Mouse (Mus musculus): Measurements from ENCODE around the gene Gm17324. TPM values are rescaled to one million over a fixed set of nuclear protein-coding genes. Genes with fewer than 3 reads are reported as not detected.

Gene Gm17324
- polyA plus RNA-seq, 1 experiment from 2014 or later: 1.3 TPM

- 82% methylated on average over 4 of the region's 4 CpGs for WGBS
Observed at GRCm38 (mm10) chr9:78451382-78451781, 2.8 kb upstream of the Gm17324 start.

GRCm38 (mm10) chr9:78450404-78450803, 1.8 kb upstream of the Gm17324 start:
- no peak overlapping the region for H3K4me2 ChIP-seq
- H3K4me1 ChIP-seq: peaks cover 11% of the 10 kb centered on the region
- peaks cover 20% of the 10 kb centered on the region; the same call in 1 of the 2 replicates for H3K36me3 ChIP-seq
- no peaks in the 10 kb centered on the region for H3K27me3 ChIP-seq (replicated peaks)
- WGBS: 71% methylated on average over 5 of the region's 5 CpGs
- H3K27ac ChIP-seq: no peak overlapping the region
- H3K9me3 ChIP-seq: no peaks in the 10 kb centered on the region
- no peak overlapping the region for H3K9ac ChIP-seq
- no peak for ATAC-seq (ENCODE audit: insufficient read depth, low FRiP score, low read depth)
- no peak overlapping the region for H3K4me3 ChIP-seq (replicated peaks)

More at GRCm38 (mm10) chr9:78451382-78451781, 2.8 kb upstream of the Gm17324 start:
- Histone ChIP-seq H3K4me2 (no peak overlapping the region), H3K4me3 (replicated peaks) (no peak overlapping the region), H3K9ac (no peak overlapping the region), H3K4me1 (peaks cover 11% of the 10 kb centered on the region), H3K27me3 (replicated peaks) (no peaks in the 10 kb centered on the region), H3K36me3 (peaks cover 20% of the 10 kb centered on the region; the same call in 1 of the 2 replicates), H3K9me3 (no peaks in the 10 kb centered on the region), H3K27ac (no peak overlapping the region)
- ATAC-seq (ENCODE audit: insufficient read depth, low FRiP score, low read depth): no peak

- ATAC-seq (ENCODE audit: insufficient read depth, low FRiP score, low read depth): no peak
Observed at GRCm38 (mm10) chr9:78447606-78447972, 997 bp downstream of the Gm17324 start.

GRCm38 (mm10) chr9:78442579-78443392, 5.8 kb downstream of the Gm17324 start, which contains the start of gene Cgas:
Gene Cgas, minus strand, starts transcription at chr9:78443237.
- peak within 1 kb of the TSS; percentile 53 for H3K4me3 ChIP-seq (replicated peaks)
- peak within 1 kb of the TSS; percentile 48 for H3K9ac ChIP-seq
- peaks cover 20% of the 10 kb centered on the region; the same call in 1 of the 2 replicates for H3K27me3 ChIP-seq (replicated peaks)
- no peaks in the 10 kb centered on the region for H3K9me3 ChIP-seq
- peak; percentile 47; the same call in 1 of the 2 replicates for ATAC-seq (ENCODE audit: insufficient read depth, low FRiP score, low read depth)
- H3K4me1 ChIP-seq: peaks cover 14% of the 10 kb centered on the region; the same call in 1 of the 2 replicates
- peak within 1 kb of the TSS; percentile 97 for H3K4me2 ChIP-seq
- no peaks in the 10 kb centered on the region for H3K36me3 ChIP-seq
- H3K27ac ChIP-seq: no peak within 1 kb of the TSS
- under 1% methylated on average over 81 of the region's 81 CpGs for WGBS

More at GRCm38 (mm10) chr9:78447606-78447972, 997 bp downstream of the Gm17324 start:
- Histone ChIP-seq H3K36me3 (no peaks in the 10 kb centered on the region), H3K9me3 (no peaks in the 10 kb centered on the region), H3K4me1 (peaks cover 16% of the 10 kb centered on the region), H3K4me3 (replicated peaks) (peak overlapping the region; percentile 98), H3K27me3 (replicated peaks) (peaks cover 6% of the 10 kb centered on the region; the same call in 1 of the 2 replicates), H3K27ac (no peak overlapping the region), H3K4me2 (peak overlapping the region; percentile 71), H3K9ac (peak overlapping the region; percentile 88; the same call in 1 of the 2 replicates)
- 30% methylated on average over 9 of the region's 9 CpGs for WGBS

GRCm38 (mm10) chr9:78442237-78442578, 6.4 kb downstream of the Gm17324 start:
- ATAC-seq (ENCODE audit: insufficient read depth, low FRiP score, low read depth): 0 out of 2 replicates have a peak, but pooled peaks have one; percentile 10

GRCm38 (mm10) chr9:78439426-78439825, 9.2 kb downstream of the Gm17324 start:
- H3K4me2 ChIP-seq: no peak overlapping the region
- peaks cover 11% of the 10 kb centered on the region; the same call in 1 of the 2 replicates for H3K4me1 ChIP-seq
- peaks cover 17% of the 10 kb centered on the region; the same call in 1 of the 2 replicates for H3K27me3 ChIP-seq (replicated peaks)
- no peak for ATAC-seq (ENCODE audit: insufficient read depth, low FRiP score, low read depth)
- H3K36me3 ChIP-seq: no peaks in the 10 kb centered on the region
- H3K9ac ChIP-seq: no peak overlapping the region
- no peak overlapping the region for H3K27ac ChIP-seq
- no peaks in the 10 kb centered on the region for H3K9me3 ChIP-seq
- 70% methylated on average over 5 of the region's 5 CpGs for WGBS
- no peak overlapping the region for H3K4me3 ChIP-seq (replicated peaks)

More at GRCm38 (mm10) chr9:78442237-78442578, 6.4 kb downstream of the Gm17324 start:
- peak overlapping the region; percentile 53 for H3K4me3 ChIP-seq (replicated peaks)
- H3K27me3 ChIP-seq (replicated peaks): peaks cover 20% of the 10 kb centered on the region; the same call in 1 of the 2 replicates
- peaks cover 11% of the 10 kb centered on the region; the same call in 1 of the 2 replicates for H3K4me1 ChIP-seq
- H3K9ac ChIP-seq: peak overlapping the region; percentile 48; the same call in 1 of the 2 replicates
- WGBS: 6% methylated on average over 9 of the region's 9 CpGs
- no peaks in the 10 kb centered on the region for H3K36me3 ChIP-seq
- no peak overlapping the region for H3K27ac ChIP-seq
- H3K9me3 ChIP-seq: no peaks in the 10 kb centered on the region
- H3K4me2 ChIP-seq: peak overlapping the region; percentile 97

- H3K36me3 ChIP-seq: no peaks in the 10 kb centered on the region
- H3K9me3 ChIP-seq: no peaks in the 10 kb centered on the region
- no peaks in the 10 kb centered on the region for H3K4me1 ChIP-seq
- 91% methylated on average over 5 of the region's 5 CpGs for WGBS
- H3K27ac ChIP-seq: no peak overlapping the region
- ATAC-seq (ENCODE audit: insufficient read depth, low FRiP score, low read depth): no peak
- no peak overlapping the region for H3K4me2 ChIP-seq
- H3K4me3 ChIP-seq (replicated peaks): no peak overlapping the region
- no peak overlapping the region for H3K9ac ChIP-seq
- H3K27me3 ChIP-seq (replicated peaks): no peaks in the 10 kb centered on the region
Observed at GRCm38 (mm10) chr9:78432471-78432870, 16.1 kb downstream of the Gm17324 start.

GRCm38 (mm10) chr9:78430486-78430885, 18.1 kb downstream of the Gm17324 start:
- Histone ChIP-seq H3K27ac (no peak overlapping the region), H3K4me3 (replicated peaks) (no peak overlapping the region), H3K36me3 (no peaks in the 10 kb centered on the region), H3K4me2 (no peak overlapping the region), H3K9me3 (no peaks in the 10 kb centered on the region), H3K27me3 (replicated peaks) (no peaks in the 10 kb centered on the region), H3K9ac (no peak overlapping the region), H3K4me1 (no peaks in the 10 kb centered on the region)
- ATAC-seq (ENCODE audit: insufficient read depth, low FRiP score, low read depth): no peak
- WGBS: 73% methylated on average over 6 of the region's 6 CpGs

GRCm38 (mm10) chr9:78429551-78429950, 19.0 kb downstream of the Gm17324 start:
- 65% methylated on average over 2 of the region's 2 CpGs for WGBS
- Histone ChIP-seq H3K9me3 (no peaks in the 10 kb centered on the region), H3K4me2 (no peak overlapping the region), H3K36me3 (no peaks in the 10 kb centered on the region), H3K27ac (no peak overlapping the region), H3K9ac (no peak overlapping the region), H3K4me3 (replicated peaks) (no peak overlapping the region), H3K4me1 (no peaks in the 10 kb centered on the region), H3K27me3 (replicated peaks) (no peaks in the 10 kb centered on the region)
- no peak for ATAC-seq (ENCODE audit: insufficient read depth, low FRiP score, low read depth)

GRCm38 (mm10) chr9:78428870-78429432, 19.6 kb downstream of the Gm17324 start:
- H3K4me1 ChIP-seq: no peaks in the 10 kb centered on the region
- H3K9ac ChIP-seq: no peak overlapping the region
- no peak overlapping the region for H3K4me2 ChIP-seq
- H3K9me3 ChIP-seq: no peaks in the 10 kb centered on the region
- no peak for ATAC-seq (ENCODE audit: insufficient read depth, low FRiP score, low read depth)
- H3K27me3 ChIP-seq (replicated peaks): no peaks in the 10 kb centered on the region
- no peaks in the 10 kb centered on the region for H3K36me3 ChIP-seq
- no peak overlapping the region for H3K4me3 ChIP-seq (replicated peaks)
- WGBS: 78% methylated on average over 4 of the region's 4 CpGs
- H3K27ac ChIP-seq: no peak overlapping the region

GRCm38 (mm10) chr9:78428185-78428584, 20.4 kb downstream of the Gm17324 start:
- H3K4me1 ChIP-seq: no peaks in the 10 kb centered on the region
- 83% methylated on average over 6 of the region's 6 CpGs for WGBS
- H3K4me3 ChIP-seq (replicated peaks): no peak overlapping the region
- peak overlapping the region; percentile 62; the same call in 1 of the 2 replicates for H3K4me2 ChIP-seq
- no peak overlapping the region for H3K27ac ChIP-seq
- H3K9me3 ChIP-seq: no peaks in the 10 kb centered on the region
- H3K36me3 ChIP-seq: no peaks in the 10 kb centered on the region
- no peaks in the 10 kb centered on the region for H3K27me3 ChIP-seq (replicated peaks)
- no peak overlapping the region for H3K9ac ChIP-seq
- ATAC-seq (ENCODE audit: insufficient read depth, low FRiP score, low read depth): no peak

GRCm38 (mm10) chr9:78427362-78427781, 21.2 kb downstream of the Gm17324 start:
- Histone ChIP-seq H3K4me2 (peak overlapping the region; percentile 62), H3K36me3 (no peaks in the 10 kb centered on the region), H3K27me3 (replicated peaks) (no peaks in the 10 kb centered on the region), H3K9me3 (no peaks in the 10 kb centered on the region), H3K4me1 (no peaks in the 10 kb centered on the region), H3K9ac (no peak overlapping the region), H3K4me3 (replicated peaks) (peak overlapping the region; percentile 25), H3K27ac (no peak overlapping the region)
- ATAC-seq (ENCODE audit: insufficient read depth, low FRiP score, low read depth): no peak; the same call in 1 of the 2 replicates
- WGBS: 12% methylated on average over 26 of the region's 27 CpGs

Measured in stomach, embryonic 15.5 days (tissue).